Mouse (Mus musculus) lung, embryonic 15.5 days (tissue): ENCODE data around the gene Rad9a. TPM values are rescaled to one million over a fixed set of nuclear protein-coding genes. Genes with fewer than 3 reads are reported as not detected.

ENCODE experiments used
- ATAC-seq: fragments of 200-750 bp; cut with Nextera tagmentation; 2 replicates; pipeline ENCODE4 v1.8.0; 2017; ENCODE audit warnings: moderate number of reproducible peaks, borderline replicate concordance; ENCODE audit not compliant: low FRiP score, low TSS enrichment; ENCODE audit errors: extremely low read depth
- H3K27ac ChIP-seq: fragments of 300-500 bp; sonication (generic); 2 replicates; pipeline ENCODE4 v1.5.1; 2015; ENCODE audit warnings: moderate library complexity, mild to moderate bottlenecking, inconsistent platforms
- H3K27me3 ChIP-seq: fragments of 300-500 bp; sonication (generic); 2 replicates; pipeline ENCODE4 v1.6.1; 2015; ENCODE audit warnings: inconsistent platforms
- H3K36me3 ChIP-seq: fragments of 300-500 bp; sonication (generic); 2 replicates; pipeline ENCODE4 v1.6.1; 2015; ENCODE audit warnings: inconsistent platforms
- H3K4me1 ChIP-seq: fragments of 300-500 bp; sonication (generic); 2 replicates; pipeline ENCODE4 v1.6.1; 2015; ENCODE audit warnings: inconsistent platforms
- H3K4me2 ChIP-seq: fragments of 300-500 bp; sonication (generic); 2 replicates; pipeline ENCODE4 v1.6.1; 2015; ENCODE audit warnings: inconsistent platforms, mild to moderate bottlenecking, moderate library complexity
- H3K4me3 ChIP-seq: fragments of 300-500 bp; sonication (generic); 2 replicates; pipeline ENCODE4 v1.5.1; 2015; ENCODE audit warnings: mild to moderate bottlenecking, inconsistent platforms
- H3K9ac ChIP-seq: fragments of 300-500 bp; sonication (generic); 2 replicates; pipeline ENCODE4 v1.6.1; 2015; ENCODE audit warnings: inconsistent platforms
- H3K9me3 ChIP-seq: fragments of 300-500 bp; sonication (generic); 2 replicates; pipeline ENCODE4 v1.6.1; 2016; ENCODE audit warnings: inconsistent platforms
- WGBS: fragments of 180-500 bp; shearing (Covaris S2); methylation state at CpG from one replicate; pipeline ENCODE4 v1.1.7; 2015; 5-methylcytosine and 5-hydroxymethylcytosine counted together
- polyA plus RNA-seq: library from polyadenylated mRNA; unstranded; fragments of >200 nt; fragmentation: Nextera tagmentation; extraction: Ambion mirVana; gene quantifications from 2 replicates; pipeline ENCODE4 v1.2.1, GENCODE M21; 2015

The Rad9a gene
- polyA plus RNA-seq, 1 experiment from 2014 or later, result 34.7 TPM

GRCm38 (mm10) chr19:4191528-4192250, 9.8 kb downstream of the Rad9a start, which contains the start of gene Ppp1ca:
Gene Ppp1ca, plus strand, starts transcription at chr19:4192065.
- peaks cover 37% of the 10 kb centered on the region for H3K36me3 ChIP-seq
- peak within 1 kb of the TSS; percentile 99 for H3K9ac ChIP-seq
- H3K4me3 ChIP-seq, result peak within 1 kb of the TSS; percentile 90
- H3K27ac ChIP-seq, result peak within 1 kb of the TSS; percentile 95
- peaks cover 30% of the 10 kb centered on the region for H3K4me1 ChIP-seq
- WGBS, result 4% methylated on average over 44 of the region's 47 CpGs
- no peaks in the 10 kb centered on the region for H3K9me3 ChIP-seq
- peak; percentile 94 for ATAC-seq
- peak within 1 kb of the TSS; percentile 78 for H3K4me2 ChIP-seq
- no peaks in the 10 kb centered on the region for H3K27me3 ChIP-seq

- peak within 1 kb of the TSS; percentile 90 for H3K4me3 ChIP-seq
- ATAC-seq, result no peak
- H3K36me3 ChIP-seq, result peaks cover 29% of the 10 kb centered on the region
- H3K9me3 ChIP-seq, result no peaks in the 10 kb centered on the region
- 41% methylated on average over 4 of the region's 4 CpGs for WGBS
- no peaks in the 10 kb centered on the region for H3K27me3 ChIP-seq
- H3K4me2 ChIP-seq, result peak within 1 kb of the TSS; percentile 78
- peak within 1 kb of the TSS; percentile 99 for H3K9ac ChIP-seq
- peaks cover 22% of the 10 kb centered on the region for H3K4me1 ChIP-seq
- H3K27ac ChIP-seq, result peak within 1 kb of the TSS; percentile 95
Observed at GRCm38 (mm10) chr19:4190831-4191334, 10.6 kb downstream of the Rad9a start, which contains the start of gene Tbc1d10c. Gene Tbc1d10c, minus strand, starts transcription at chr19:4191284.

- H3K36me3 ChIP-seq, result peaks cover 11% of the 10 kb centered on the region; the same call in 1 of the 2 replicates
- H3K27ac ChIP-seq, result no peak overlapping the region
- no peak overlapping the region for H3K4me3 ChIP-seq
- H3K9ac ChIP-seq, result no peak overlapping the region
- H3K9me3 ChIP-seq, result no peaks in the 10 kb centered on the region
- 84% methylated on average over 12 of the region's 12 CpGs for WGBS
- no peak for ATAC-seq
- H3K27me3 ChIP-seq, result no peaks in the 10 kb centered on the region
- H3K4me1 ChIP-seq, result peaks cover 23% of the 10 kb centered on the region
- no peak overlapping the region for H3K4me2 ChIP-seq
Observed at GRCm38 (mm10) chr19:4189051-4189620, 12.3 kb downstream of the Rad9a start.

GRCm38 (mm10) chr19:4187303-4187702, 14.2 kb downstream of the Rad9a start:
- Histone ChIP-seq H3K4me2 (no peak overlapping the region), H3K36me3 (no peaks in the 10 kb centered on the region), H3K27me3 (no peaks in the 10 kb centered on the region), H3K27ac (no peak overlapping the region), H3K9ac (no peak overlapping the region), H3K4me1 (peaks cover 10% of the 10 kb centered on the region), H3K9me3 (no peaks in the 10 kb centered on the region), H3K4me3 (no peak overlapping the region)
- ATAC-seq, result no peak
- 63% methylated on average over 3 of the region's 3 CpGs for WGBS

- Histone ChIP-seq H3K4me3 (no peak overlapping the region), H3K4me2 (no peak overlapping the region), H3K27ac (peak overlapping the region; percentile 46), H3K4me1 (peaks cover 12% of the 10 kb centered on the region), H3K36me3 (no peaks in the 10 kb centered on the region), H3K27me3 (no peaks in the 10 kb centered on the region), H3K9ac (no peak overlapping the region), H3K9me3 (no peaks in the 10 kb centered on the region)
- ATAC-seq, result no peak
- WGBS, result 42% methylated on average over 15 of the region's 15 CpGs
Observed at GRCm38 (mm10) chr19:4184976-4185975, 16.2 kb downstream of the Rad9a start.

- Histone ChIP-seq H3K36me3 (no peaks in the 10 kb centered on the region), H3K4me2 (no peak overlapping the region)
Observed at GRCm38 (mm10) chr19:4183689-4184088, 17.8 kb downstream of the Rad9a start.

GRCm38 (mm10) chr19:4181892-4182291, 19.6 kb downstream of the Rad9a start:
- Histone ChIP-seq H3K36me3 (no peaks in the 10 kb centered on the region), H3K4me2 (no peak overlapping the region), H3K4me3 (no peak overlapping the region), H3K9ac (no peak overlapping the region), H3K9me3 (no peaks in the 10 kb centered on the region), H3K27ac (no peak overlapping the region), H3K4me1 (peaks cover 12% of the 10 kb centered on the region), H3K27me3 (no peaks in the 10 kb centered on the region)
- ATAC-seq, result no peak
- 33% methylated on average over 3 of the region's 3 CpGs for WGBS

More at GRCm38 (mm10) chr19:4183689-4184088, 17.8 kb downstream of the Rad9a start:
- Histone ChIP-seq H3K27me3 (no peaks in the 10 kb centered on the region), H3K9me3 (no peaks in the 10 kb centered on the region), H3K4me1 (peaks cover 12% of the 10 kb centered on the region), H3K4me3 (no peak overlapping the region), H3K9ac (no peak overlapping the region), H3K27ac (no peak overlapping the region)
- 67% methylated on average over 2 of the region's 2 CpGs for WGBS
- ATAC-seq, result no peak

GRCm38 (mm10) chr19:4180411-4180810, 21.1 kb downstream of the Rad9a start:
- ATAC-seq, result no peak
- no peak overlapping the region for H3K27ac ChIP-seq
- no peaks in the 10 kb centered on the region for H3K27me3 ChIP-seq
- H3K4me2 ChIP-seq, result no peak overlapping the region
- H3K9ac ChIP-seq, result no peak overlapping the region
- H3K4me3 ChIP-seq, result no peak overlapping the region
- 83% methylated on average over 7 of the region's 7 CpGs for WGBS
- peaks cover 17% of the 10 kb centered on the region for H3K4me1 ChIP-seq
- no peaks in the 10 kb centered on the region for H3K9me3 ChIP-seq
- no peaks in the 10 kb centered on the region for H3K36me3 ChIP-seq

- H3K27ac ChIP-seq, result no peak within 1 kb of the TSS
- ATAC-seq, result peak; percentile 51; the same call in 1 of the 2 replicates
- H3K4me1 ChIP-seq, result peaks cover 26% of the 10 kb centered on the region
- no peaks in the 10 kb centered on the region for H3K9me3 ChIP-seq
- no peak within 1 kb of the TSS for H3K9ac ChIP-seq
- H3K4me2 ChIP-seq, result peak within 1 kb of the TSS; percentile 43
- H3K4me3 ChIP-seq, result peak within 1 kb of the TSS; percentile 15; the same call in 1 of the 2 replicates
- H3K36me3 ChIP-seq, result no peaks in the 10 kb centered on the region
- H3K27me3 ChIP-seq, result no peaks in the 10 kb centered on the region
- 5% methylated on average over 11 of the region's 11 CpGs for WGBS
Observed at GRCm38 (mm10) chr19:4175368-4175947, 26.0 kb downstream of the Rad9a start, which contains the start of gene Carns1. Gene Carns1, minus strand, starts transcription at chr19:4175479.

GRCm38 (mm10) chr19:4172925-4173324, 28.5 kb downstream of the Rad9a start:
- no peaks in the 10 kb centered on the region for H3K36me3 ChIP-seq
- H3K4me3 ChIP-seq, result no peak overlapping the region
- peaks cover 35% of the 10 kb centered on the region for H3K4me1 ChIP-seq
- WGBS, result 61% methylated on average over 11 of the region's 11 CpGs
- H3K27me3 ChIP-seq, result no peaks in the 10 kb centered on the region
- no peak for ATAC-seq
- H3K27ac ChIP-seq, result no peak overlapping the region
- H3K9me3 ChIP-seq, result no peaks in the 10 kb centered on the region
- no peak overlapping the region for H3K4me2 ChIP-seq
- 0 out of 2 replicates have a peak overlapping the region, but pooled peaks have one; percentile 13 for H3K9ac ChIP-seq
